Mouse (Mus musculus): ENCODE data around the gene Nek8.

- TF ChIP-seq CTCF (IDR thresholded peaks at IDR 0.05; ENCODE audit: control insufficient read depth, insufficient read depth, low read length), result no peak
- TF ChIP-seq POLR2A (IDR thresholded peaks at IDR 0.05; ENCODE audit: borderline replicate concordance, control insufficient read depth, low read depth, low read length), result no peak
Observed at GRCm38 (mm10) chr11:78165761-78166109, 10.7 kb downstream of the Nek8 start.
